Mouse (Mus musculus): ENCODE results near the gene D230025D16Rik. TPM values are rescaled to one million over a fixed set of nuclear protein-coding genes. Genes with fewer than 3 reads are reported as not detected.

D230025D16Rik gene
- total RNA-seq, 1 experiment, result 41.7 TPM

DNA sequence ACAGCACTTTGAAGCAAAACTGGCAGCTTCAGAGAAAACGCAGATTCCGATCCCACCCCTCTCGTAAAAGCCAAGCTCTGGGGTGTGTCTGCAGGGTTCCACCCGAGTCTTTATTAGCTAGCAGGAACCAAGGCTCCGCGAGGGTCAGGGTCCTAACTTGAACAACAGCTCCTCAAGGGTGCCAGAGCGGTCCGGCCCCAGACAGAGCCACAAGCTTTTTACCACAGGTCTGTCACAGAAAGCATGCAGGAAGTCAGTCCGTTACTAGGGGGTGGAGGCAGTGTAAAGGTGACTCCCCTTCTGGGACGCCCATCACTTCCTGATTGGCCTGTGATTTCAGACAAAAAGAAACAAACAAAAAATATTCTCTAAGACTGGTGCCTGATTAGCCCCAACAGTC lies 40.2 kb downstream of the D230025D16Rik start:
- no peaks in the 10 kb centered on the region for H3K9me3 ChIP-seq (ENCODE audit: control insufficient read depth, insufficient read depth, low read depth, low read length)
- H3K4me3 ChIP-seq (ENCODE audit: insufficient read depth in 1 of 2, low read depth in 1 of 2, low read length in 2 of 2, poor library complexity in 1 of 2, severe bottlenecking in 1 of 2), result no peak overlapping the region
- H3K9ac ChIP-seq (ENCODE audit: insufficient read depth, low read depth, low read length, poor library complexity, severe bottlenecking), result no peak overlapping the region
- no peaks in the 10 kb centered on the region for H3K36me3 ChIP-seq (ENCODE audit: control insufficient read depth, insufficient read depth, low read length, poor library complexity, severe bottlenecking)
- in situ Hi-C loops (cut with MboI; ENCODE audit: low sequenced_read_pairs in 2 of 2, unreplicated experiment in 2 of 2), result loop anchor here in 1 of 2 experiments (25.0 kb wide), 1 partner anchor 628 kb away; the partner anchor contains the start of genes Ciao2b and Rrad
- no peak for DNase-seq (ENCODE audit: low read depth, low spot score)
- no peak overlapping the region for H3K27ac ChIP-seq (ENCODE audit: insufficient read depth, low read depth, low read length, poor library complexity, severe bottlenecking)
- TF ChIP-seq HCFC1 (IDR thresholded peaks at IDR 0.05; ENCODE audit: borderline replicate concordance, insufficient read depth, low read length) (no peak), CHD2 (IDR thresholded peaks at IDR 0.05; ENCODE audit: low read depth, low read length) (no peak), MAFK (IDR thresholded peaks at IDR 0.05; ENCODE audit: insufficient read depth, low read depth, low read length) (no peak), ZC3H11A (IDR thresholded peaks at IDR 0.05; ENCODE audit: borderline replicate concordance, low read depth, low read length) (no peak), ZNF384 (IDR thresholded peaks at IDR 0.05; ENCODE audit: low read depth, low read length) (no peak)
- H3K4me1 ChIP-seq (ENCODE audit: control insufficient read depth in 2 of 2, insufficient read depth in 2 of 2, low read length in 2 of 2, poor library complexity in 1 of 2), result peaks cover 0 to 12% of the 10 kb centered on the region in 2 experiments; a peak in 2 of 4 replicates

DNA sequence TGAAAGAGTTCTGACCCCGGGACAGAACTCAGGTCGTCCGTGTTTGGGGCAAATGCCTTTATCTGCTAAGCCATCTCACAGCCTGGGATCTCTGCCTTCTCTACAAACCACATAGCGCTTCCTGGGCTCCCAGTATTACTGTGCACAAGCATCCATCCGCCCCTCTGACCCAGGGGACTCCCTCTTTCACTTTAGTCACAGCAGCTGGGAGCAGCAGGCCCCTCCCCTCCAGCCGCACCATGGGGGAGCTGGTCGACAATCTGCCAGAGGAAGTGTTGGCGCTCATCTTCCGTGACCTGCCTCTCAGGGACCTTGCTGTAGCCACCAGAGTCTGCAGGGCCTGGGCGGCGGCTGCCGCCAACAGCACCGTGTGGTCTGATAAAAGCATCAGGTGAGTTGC lies 41.8 kb downstream of the D230025D16Rik start:
- TF ChIP-seq HCFC1 (IDR thresholded peaks at IDR 0.05; ENCODE audit: borderline replicate concordance, insufficient read depth, low read length) (no peak), MAFK (IDR thresholded peaks at IDR 0.05; ENCODE audit: insufficient read depth, low read depth, low read length) (no peak), ZNF384 (IDR thresholded peaks at IDR 0.05; ENCODE audit: low read depth, low read length) (no peak), CHD2 (IDR thresholded peaks at IDR 0.05; ENCODE audit: low read depth, low read length) (no peak), ZC3H11A (IDR thresholded peaks at IDR 0.05; ENCODE audit: borderline replicate concordance, low read depth, low read length) (no peak)
- no peak overlapping the region for H3K4me3 ChIP-seq (ENCODE audit: insufficient read depth in 1 of 2, low read depth in 1 of 2, low read length in 2 of 2, poor library complexity in 1 of 2, severe bottlenecking in 1 of 2)
- H3K4me1 ChIP-seq (ENCODE audit: control insufficient read depth in 2 of 2, insufficient read depth in 2 of 2, low read length in 2 of 2, poor library complexity in 1 of 2), result peaks cover 0 to 15% of the 10 kb centered on the region in 2 experiments; a peak in 2 of 4 replicates
- DNase-seq (ENCODE audit: low read depth, low spot score), result no peak
- no peak overlapping the region for H3K27ac ChIP-seq (ENCODE audit: insufficient read depth, low read depth, low read length, poor library complexity, severe bottlenecking)
- H3K9ac ChIP-seq (ENCODE audit: insufficient read depth, low read depth, low read length, poor library complexity, severe bottlenecking), result no peak overlapping the region
- no peaks in the 10 kb centered on the region for H3K9me3 ChIP-seq (ENCODE audit: control insufficient read depth, insufficient read depth, low read depth, low read length)
- H3K36me3 ChIP-seq (ENCODE audit: control insufficient read depth, insufficient read depth, low read length, poor library complexity, severe bottlenecking), result no peaks in the 10 kb centered on the region
- in situ Hi-C loops (cut with MboI; ENCODE audit: low sequenced_read_pairs in 2 of 2, unreplicated experiment in 2 of 2), result loop anchor here in 1 of 2 experiments (25.0 kb wide), 1 partner anchor 629 kb away; the partner anchor contains the start of genes Ciao2b and Rrad

DNA sequence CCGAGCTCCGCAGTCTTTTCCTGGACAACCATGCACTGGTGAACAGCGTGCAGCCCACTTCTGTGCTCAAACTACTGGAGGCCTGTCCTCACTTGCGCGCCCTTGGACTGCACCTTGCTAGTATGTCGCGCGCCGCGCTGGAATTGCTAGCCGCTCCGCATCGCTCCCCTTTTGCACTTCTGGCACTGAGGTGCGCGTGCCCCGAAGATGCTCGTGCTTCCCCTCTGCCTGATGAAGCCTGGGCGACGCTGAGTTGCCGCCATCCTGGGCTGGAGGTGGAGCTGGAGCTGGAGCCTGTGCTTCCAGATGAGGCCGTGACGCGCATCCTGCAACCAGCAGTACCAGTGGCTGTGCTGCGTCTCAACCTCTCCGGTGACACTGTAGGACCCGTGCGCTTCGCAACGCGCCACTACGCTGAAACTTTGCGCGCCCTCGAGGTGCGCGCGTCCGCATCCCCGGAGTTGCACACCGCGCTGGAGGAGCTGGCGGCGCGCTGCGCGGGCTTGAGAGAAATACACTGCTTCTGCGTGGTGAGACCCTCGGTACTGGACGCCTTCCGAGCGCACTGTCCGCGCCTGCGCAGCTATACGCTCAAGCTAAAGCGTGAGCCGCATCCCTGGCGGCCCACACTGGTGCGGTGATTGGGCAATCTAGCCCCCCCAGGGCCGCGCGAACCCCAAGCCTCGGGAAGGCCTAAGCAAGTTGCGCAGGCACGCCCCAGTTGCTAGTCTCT lies 43.6 kb downstream of the D230025D16Rik start:
- H3K4me1 ChIP-seq (ENCODE audit: control insufficient read depth in 2 of 2, insufficient read depth in 2 of 2, low read length in 2 of 2, poor library complexity in 1 of 2), result peaks cover 0 to 15% of the 10 kb centered on the region in 2 experiments; a peak in 2 of 4 replicates
- H3K4me3 ChIP-seq (ENCODE audit: insufficient read depth in 1 of 2, low read depth in 1 of 2, low read length in 2 of 2, poor library complexity in 1 of 2, severe bottlenecking in 1 of 2), result peak overlapping the region; percentile 50 to 58
- DNase-seq (ENCODE audit: low read depth, low spot score), result no peak
- peak overlapping the region; percentile 27; the same call in 1 of the 2 replicates for H3K9ac ChIP-seq (ENCODE audit: insufficient read depth, low read depth, low read length, poor library complexity, severe bottlenecking)
- H3K27ac ChIP-seq (ENCODE audit: insufficient read depth, low read depth, low read length, poor library complexity, severe bottlenecking), result no peak overlapping the region
- in situ Hi-C loops (cut with MboI; ENCODE audit: low sequenced_read_pairs in 2 of 2, unreplicated experiment in 2 of 2), result loop anchor here in 1 of 2 experiments (25.0 kb wide), 1 partner anchor 631 kb away; the partner anchor contains the start of genes Ciao2b and Rrad
- H3K9me3 ChIP-seq (ENCODE audit: control insufficient read depth, insufficient read depth, low read depth, low read length), result no peaks in the 10 kb centered on the region
- TF ChIP-seq CHD2 (IDR thresholded peaks at IDR 0.05; ENCODE audit: low read depth, low read length) (no peak), ZC3H11A (IDR thresholded peaks at IDR 0.05; ENCODE audit: borderline replicate concordance, low read depth, low read length) (no peak), HCFC1 (IDR thresholded peaks at IDR 0.05; ENCODE audit: borderline replicate concordance, insufficient read depth, low read length) (no peak), ZNF384 (IDR thresholded peaks at IDR 0.05; ENCODE audit: low read depth, low read length) (no peak), MAFK (IDR thresholded peaks at IDR 0.05; ENCODE audit: insufficient read depth, low read depth, low read length) (no peak)
- no peaks in the 10 kb centered on the region for H3K36me3 ChIP-seq (ENCODE audit: control insufficient read depth, insufficient read depth, low read length, poor library complexity, severe bottlenecking)

DNA sequence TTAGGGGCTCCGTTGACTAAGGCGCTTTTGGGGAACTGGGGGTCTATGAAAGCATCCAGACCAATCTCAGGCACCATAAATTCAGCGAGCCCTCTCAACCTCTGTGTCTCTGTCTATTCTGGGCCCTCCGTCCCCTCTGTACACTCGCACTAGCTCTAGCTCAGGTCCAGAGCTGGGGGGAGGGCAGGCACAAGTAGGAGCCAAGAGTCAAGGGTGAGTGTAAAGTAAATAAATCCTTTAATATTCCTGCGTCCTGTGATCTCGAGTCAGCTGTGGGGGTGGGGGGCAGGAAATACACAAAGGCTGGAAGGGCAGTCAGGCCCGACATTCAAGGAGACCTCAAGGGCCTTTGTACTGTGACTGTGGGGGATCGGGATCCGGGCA lies 44.1 kb downstream of the D230025D16Rik start:
- DNase-seq (ENCODE audit: low read depth, low spot score), result no peak
- H3K36me3 ChIP-seq (ENCODE audit: control insufficient read depth, insufficient read depth, low read length, poor library complexity, severe bottlenecking), result no peaks in the 10 kb centered on the region
- H3K4me3 ChIP-seq (ENCODE audit: insufficient read depth in 1 of 2, low read depth in 1 of 2, low read length in 2 of 2, poor library complexity in 1 of 2, severe bottlenecking in 1 of 2), result peak overlapping the region; percentile 50 to 58
- no peak overlapping the region for H3K27ac ChIP-seq (ENCODE audit: insufficient read depth, low read depth, low read length, poor library complexity, severe bottlenecking)
- H3K9ac ChIP-seq (ENCODE audit: insufficient read depth, low read depth, low read length, poor library complexity, severe bottlenecking), result peak overlapping the region; percentile 27; the same call in 1 of the 2 replicates
- peaks cover 0 to 15% of the 10 kb centered on the region in 2 experiments; a peak in 2 of 4 replicates for H3K4me1 ChIP-seq (ENCODE audit: control insufficient read depth in 2 of 2, insufficient read depth in 2 of 2, low read length in 2 of 2, poor library complexity in 1 of 2)
- no peak for TF ChIP-seq ZNF384 (IDR thresholded peaks at IDR 0.05; ENCODE audit: low read depth, low read length)
- no peak for TF ChIP-seq ZC3H11A (IDR thresholded peaks at IDR 0.05; ENCODE audit: borderline replicate concordance, low read depth, low read length)
- TF ChIP-seq HCFC1 (IDR thresholded peaks at IDR 0.05; ENCODE audit: borderline replicate concordance, insufficient read depth, low read length), result no peak
- TF ChIP-seq CHD2 (IDR thresholded peaks at IDR 0.05; ENCODE audit: low read depth, low read length), result no peak
- TF ChIP-seq MAFK (IDR thresholded peaks at IDR 0.05; ENCODE audit: insufficient read depth, low read depth, low read length), result no peak
- in situ Hi-C loops (cut with MboI; ENCODE audit: low sequenced_read_pairs in 2 of 2, unreplicated experiment in 2 of 2), result loop anchor here in 1 of 2 experiments (25.0 kb wide), 1 partner anchor 632 kb away; the partner anchor contains the start of genes Ciao2b and Rrad
- no peaks in the 10 kb centered on the region for H3K9me3 ChIP-seq (ENCODE audit: control insufficient read depth, insufficient read depth, low read depth, low read length)

Data from ES-E14 (cell line).